Mouse (Mus musculus) intestine, postnatal 0 days (tissue): ENCODE data around the gene Rab31. TPM values are rescaled to one million over a fixed set of nuclear protein-coding genes. Genes with fewer than 3 reads are reported as not detected.

ENCODE experiments used
- ATAC-seq: fragments of 200-750 bp; cut with Nextera tagmentation; 2 replicates; pipeline ENCODE4 v1.8.0; 2017; ENCODE audit warnings: mild to moderate bottlenecking, moderate TSS enrichment, moderate library complexity
- H3K27ac ChIP-seq: fragments of 300-500 bp; sonication (generic); 2 replicates; pipeline ENCODE4 v1.5.1; 2014; ENCODE audit warnings: mild to moderate bottlenecking, low read depth, low read length, moderate library complexity
- H3K27me3 ChIP-seq: fragments of 300-500 bp; sonication (generic); replicated peaks from 2 replicates; pipeline ENCODE4 v1.6.1; 2014; ENCODE audit warnings: low read length, mixed read lengths; ENCODE audit not compliant: control insufficient read depth, insufficient read depth
- H3K36me3 ChIP-seq: fragments of 300-500 bp; sonication (generic); 2 replicates; pipeline ENCODE4 v1.6.1; 2014; ENCODE audit warnings: mild to moderate bottlenecking, moderate library complexity; ENCODE audit not compliant: control insufficient read depth, insufficient read depth
- H3K4me1 ChIP-seq: fragments of 300-500 bp; sonication (generic); replicated peaks from 2 replicates; pipeline ENCODE4 v1.6.1; 2014; ENCODE audit warnings: antibody characterized with exemption, low read length, mixed read lengths; ENCODE audit not compliant: control insufficient read depth, insufficient read depth
- H3K4me2 ChIP-seq: fragments of 300-500 bp; sonication (generic); replicated peaks from 2 replicates; pipeline ENCODE4 v1.6.1; 2014; ENCODE audit warnings: low read depth, mild to moderate bottlenecking, moderate library complexity
- H3K4me3 ChIP-seq: fragments of 300-500 bp; sonication (generic); 2 replicates; pipeline ENCODE4 v1.5.1; 2014; ENCODE audit warnings: low read depth, low read length
- H3K9ac ChIP-seq: fragments of 300-500 bp; sonication (generic); 2 replicates; pipeline ENCODE4 v1.6.1; 2014; ENCODE audit warnings: mild to moderate bottlenecking, low read depth, low read length
- H3K9me3 ChIP-seq: fragments of 300-500 bp; sonication (generic); 2 replicates; pipeline ENCODE4 v1.6.1; 2016; ENCODE audit warnings: mixed run types; ENCODE audit not compliant: control insufficient read depth
- CTCF ChIP-seq: sonication (generic); IDR thresholded peaks from 2 replicates; pipeline ENCODE4 v1.5.1; 2016; ENCODE audit warnings: low read depth, mild to moderate bottlenecking, control low read depth, antibody characterized with exemption, moderate library complexity
- WGBS: fragments of 180-500 bp; shearing (Covaris S2); extraction: QIAGEN DNeasy Blood & Tissue Kit; methylation state at CpG from one replicate; pipeline ENCODE4 v1.1.7; 2014; 5-methylcytosine and 5-hydroxymethylcytosine counted together
- polyA plus RNA-seq: library from polyadenylated mRNA; unstranded; fragments of >200 nt; fragmentation: Nextera tagmentation; extraction: Ambion mirVana; gene quantifications from 2 replicates; pipeline ENCODE4 v1.2.1, GENCODE M21; 2015

Rab31 gene
- polyA plus RNA-seq, 1 experiment from 2014 or later = 30.5 TPM

GRCm38 (mm10) chr17:65737175-65737574, 35.4 kb downstream of the Rab31 start:
- Histone ChIP-seq H3K4me3 (no peak overlapping the region), H3K36me3 (no peaks in the 10 kb centered on the region), H3K27ac (no peak overlapping the region), H3K4me1 (no peaks in the 10 kb centered on the region), H3K9ac (no peak overlapping the region), H3K9me3 (no peaks in the 10 kb centered on the region), H3K4me2 (no peak overlapping the region), H3K27me3 (no peaks in the 10 kb centered on the region)
- TF ChIP-seq CTCF = no peak
- ATAC-seq = no peak
- WGBS = 72% methylated on average over 5 of the region's 5 CpGs

- H3K27me3 ChIP-seq = no peaks in the 10 kb centered on the region
- TF ChIP-seq CTCF = no peak
- no peak overlapping the region for H3K4me2 ChIP-seq
- H3K9me3 ChIP-seq = no peaks in the 10 kb centered on the region
- H3K36me3 ChIP-seq = no peaks in the 10 kb centered on the region
- no peak overlapping the region for H3K27ac ChIP-seq
- no peak for ATAC-seq
- 94% methylated on average over 2 of the region's 2 CpGs for WGBS
- no peaks in the 10 kb centered on the region for H3K4me1 ChIP-seq
- no peak overlapping the region for H3K4me3 ChIP-seq
- H3K9ac ChIP-seq = no peak overlapping the region
These were observed 37.5 kb downstream of the Rab31 start for GRCm38 (mm10) chr17:65735088-65735487.

- no peaks in the 10 kb centered on the region for H3K4me1 ChIP-seq
- no peaks in the 10 kb centered on the region for H3K36me3 ChIP-seq
- no peak overlapping the region for H3K4me2 ChIP-seq
- H3K4me3 ChIP-seq = no peak overlapping the region
- no peak for ATAC-seq
- no peak overlapping the region for H3K9ac ChIP-seq
- TF ChIP-seq CTCF = no peak
- 85% methylated on average over 4 of the region's 4 CpGs for WGBS
- no peaks in the 10 kb centered on the region for H3K9me3 ChIP-seq
- no peaks in the 10 kb centered on the region for H3K27me3 ChIP-seq
- H3K27ac ChIP-seq = no peak overlapping the region
These were observed 39.9 kb downstream of the Rab31 start for GRCm38 (mm10) chr17:65732666-65733065.

- no peak; the same call in 1 of the 2 replicates for ATAC-seq
- Histone ChIP-seq H3K4me2 (no peak overlapping the region), H3K27me3 (no peaks in the 10 kb centered on the region), H3K9ac (no peak overlapping the region), H3K27ac (no peak overlapping the region), H3K36me3 (no peaks in the 10 kb centered on the region), H3K4me3 (no peak overlapping the region), H3K9me3 (no peaks in the 10 kb centered on the region), H3K4me1 (no peaks in the 10 kb centered on the region)
- 88% methylated on average over 9 of the region's 9 CpGs for WGBS
- TF ChIP-seq CTCF = no peak
These were observed 40.8 kb downstream of the Rab31 start for GRCm38 (mm10) chr17:65731710-65732109.

GRCm38 (mm10) chr17:65729945-65730741, 42.4 kb downstream of the Rab31 start:
- H3K27me3 ChIP-seq = no peaks in the 10 kb centered on the region
- no peak overlapping the region for H3K4me3 ChIP-seq
- no peak for TF ChIP-seq CTCF
- H3K36me3 ChIP-seq = no peaks in the 10 kb centered on the region
- no peak overlapping the region for H3K4me2 ChIP-seq
- no peaks in the 10 kb centered on the region for H3K9me3 ChIP-seq
- H3K4me1 ChIP-seq = no peaks in the 10 kb centered on the region
- no peak overlapping the region for H3K27ac ChIP-seq
- no peak for ATAC-seq
- no peak overlapping the region for H3K9ac ChIP-seq
- 68% methylated on average over 16 of the region's 16 CpGs for WGBS

DNA sequence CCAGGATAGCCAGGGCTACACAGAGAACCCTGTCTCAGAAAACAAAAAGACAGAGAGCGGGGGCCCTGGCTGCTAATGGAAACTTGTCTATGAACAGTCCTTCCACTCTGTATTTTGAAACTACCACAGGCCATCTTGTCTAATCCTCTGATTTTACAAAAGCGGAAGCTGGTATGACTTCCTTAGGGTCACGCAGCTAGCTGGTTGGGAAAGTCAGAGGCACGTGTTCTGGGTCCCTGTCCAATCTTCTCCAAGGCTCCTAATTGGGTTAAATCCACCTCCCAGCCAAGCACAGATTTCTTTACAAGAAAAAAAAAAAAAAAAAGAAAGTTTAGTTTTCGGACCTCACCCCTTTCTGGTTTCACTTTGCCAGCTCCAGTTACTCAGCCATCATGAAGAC, 45.8 kb downstream of the Rab31 start:
- H3K27ac ChIP-seq = no peak overlapping the region
- no peak overlapping the region for H3K4me3 ChIP-seq
- H3K9me3 ChIP-seq = no peaks in the 10 kb centered on the region
- WGBS = 86% methylated on average over 5 of the region's 5 CpGs
- 0 out of 2 replicates have a peak, but pooled peaks cover 6% of the 10 kb centered on the region for H3K4me1 ChIP-seq
- no peak overlapping the region for H3K4me2 ChIP-seq
- no peak overlapping the region for H3K9ac ChIP-seq
- TF ChIP-seq CTCF = no peak
- no peak for ATAC-seq
- no peaks in the 10 kb centered on the region for H3K27me3 ChIP-seq
- no peaks in the 10 kb centered on the region for H3K36me3 ChIP-seq
